Mouse (Mus musculus): ENCODE measurements around the gene Adat2. TPM values are rescaled to one million over a fixed set of nuclear protein-coding genes. Genes with fewer than 3 reads are reported as not detected.

The Adat2 gene
- polyA plus RNA-seq (2016; fragmentation: Nextera tagmentation; extraction: Ambion mirVana), result 3.8 and 4.7 TPM in 2 replicates

GRCm38 (mm10) chr10:13552646-13553497 lies at the start of gene Adat2, which contains the start of gene Pex3:
Gene Adat2 (plus strand): TSS chr10:13552894.
Gene Pex3 (minus strand): TSS chr10:13553142.
- Histone ChIP-seq H3K36me3 (peaks cover 5% of the 10 kb centered on the region; the same call in 1 of the 2 replicates), H3K4me1 (0 out of 2 replicates have a peak, but pooled peaks cover 4% of the 10 kb centered on the region), H3K9me3 (no peaks in the 10 kb centered on the region), H3K4me3 (peak within 1 kb of the TSS; percentile 83), H3K27ac (peak within 1 kb of the TSS; percentile 92), H3K27me3 (ENCODE audit: insufficient read depth, poor library complexity, severe bottlenecking) (no peaks in the 10 kb centered on the region)
- under 1% methylated on average over 51 of the region's 51 CpGs for WGBS
- DNase-seq (ENCODE audit: low spot score), result peak; percentile 95

GRCm38 (mm10) chr10:13521857-13522256 lies 30.8 kb upstream of the Adat2 start:
- Histone ChIP-seq H3K4me1 (no peaks in the 10 kb centered on the region), H3K4me3 (no peak overlapping the region), H3K9me3 (no peaks in the 10 kb centered on the region), H3K36me3 (peaks cover 6% of the 10 kb centered on the region; the same call in 1 of the 2 replicates), H3K27ac (no peak overlapping the region), H3K27me3 (ENCODE audit: insufficient read depth, poor library complexity, severe bottlenecking) (no peaks in the 10 kb centered on the region)
- WGBS, result 79% methylated on average over 4 of the region's 4 CpGs
- no peak for DNase-seq (ENCODE audit: low spot score)

- H3K4me1 ChIP-seq, result no peaks in the 10 kb centered on the region
- no peak for DNase-seq (ENCODE audit: low spot score)
- 83% methylated on average over 4 of the region's 4 CpGs for WGBS
- no peaks in the 10 kb centered on the region for H3K27me3 ChIP-seq (ENCODE audit: insufficient read depth, poor library complexity, severe bottlenecking)
- H3K27ac ChIP-seq, result no peak overlapping the region
- H3K36me3 ChIP-seq, result peaks cover 41% of the 10 kb centered on the region
- no peaks in the 10 kb centered on the region for H3K9me3 ChIP-seq
- H3K4me3 ChIP-seq, result no peak overlapping the region
These were observed 24.5 kb upstream of the Adat2 start for GRCm38 (mm10) chr10:13528155-13528554.

GRCm38 (mm10) chr10:13534751-13535150 lies 17.9 kb upstream of the Adat2 start:
- Histone ChIP-seq H3K9me3 (no peaks in the 10 kb centered on the region), H3K27me3 (ENCODE audit: insufficient read depth, poor library complexity, severe bottlenecking) (no peaks in the 10 kb centered on the region), H3K4me1 (no peaks in the 10 kb centered on the region), H3K27ac (no peak overlapping the region), H3K36me3 (peaks cover 44% of the 10 kb centered on the region), H3K4me3 (no peak overlapping the region)
- 35% methylated on average over 3 of the region's 3 CpGs for WGBS
- DNase-seq (ENCODE audit: low spot score), result no peak

DNA sequence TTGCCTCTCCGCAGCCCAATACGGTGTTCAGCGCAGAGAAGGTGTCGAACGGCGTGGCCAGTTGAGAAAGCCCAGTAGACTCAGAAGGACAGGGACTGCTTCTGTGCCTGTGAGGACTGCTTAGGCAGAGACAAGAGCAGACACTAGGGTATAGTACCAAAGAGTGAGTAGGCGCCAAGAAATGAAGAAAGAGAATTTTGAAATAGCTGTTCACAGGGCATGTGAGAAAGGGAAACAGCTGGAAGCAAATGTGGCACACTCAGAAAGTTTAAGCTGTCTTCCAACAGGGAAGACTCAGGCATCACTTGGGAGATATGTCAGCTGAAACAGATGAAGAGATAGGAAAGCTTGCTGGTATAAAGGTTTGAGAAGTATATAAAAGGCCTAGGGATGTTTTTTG lies 16.0 kb upstream of the Adat2 start:
- no peaks in the 10 kb centered on the region for H3K27me3 ChIP-seq (ENCODE audit: insufficient read depth, poor library complexity, severe bottlenecking)
- no peaks in the 10 kb centered on the region for H3K4me1 ChIP-seq
- DNase-seq (ENCODE audit: low spot score), result no peak
- H3K9me3 ChIP-seq, result no peaks in the 10 kb centered on the region
- no peak overlapping the region for H3K27ac ChIP-seq
- H3K4me3 ChIP-seq, result no peak overlapping the region
- peaks cover 33% of the 10 kb centered on the region for H3K36me3 ChIP-seq
- WGBS, result 91% methylated on average over 7 of the region's 7 CpGs

- Histone ChIP-seq H3K4me1 (no peaks in the 10 kb centered on the region), H3K27ac (no peak overlapping the region), H3K4me3 (no peak overlapping the region), H3K27me3 (ENCODE audit: insufficient read depth, poor library complexity, severe bottlenecking) (no peaks in the 10 kb centered on the region), H3K36me3 (peaks cover 21% of the 10 kb centered on the region), H3K9me3 (no peaks in the 10 kb centered on the region)
- 91% methylated on average over 7 of the region's 7 CpGs for WGBS
- DNase-seq (ENCODE audit: low spot score), result no peak
These were observed 12.8 kb upstream of the Adat2 start for GRCm38 (mm10) chr10:13539769-13540333.

DNA sequence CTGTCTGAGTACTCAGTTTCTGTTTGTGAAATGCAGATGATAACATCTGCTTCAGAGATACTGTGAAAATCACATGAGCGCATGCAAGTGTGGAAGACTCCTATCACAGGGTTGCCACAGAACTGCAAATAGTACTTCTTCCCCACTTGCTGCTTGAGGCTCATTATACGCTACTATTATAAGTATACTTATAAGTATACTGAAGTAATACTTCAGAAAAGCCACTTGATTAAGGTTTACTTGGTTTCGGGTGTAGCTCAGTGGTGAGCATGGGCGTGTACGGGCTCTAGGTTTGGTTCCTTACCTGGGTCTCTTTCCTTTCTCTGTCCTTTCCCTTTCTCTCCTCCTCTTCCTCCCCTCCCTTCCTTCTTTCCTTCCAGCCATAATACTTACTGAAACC lies 11.0 kb upstream of the Adat2 start:
- no peak for DNase-seq (ENCODE audit: low spot score)
- 92% methylated on average over 5 of the region's 5 CpGs for WGBS
- no peaks in the 10 kb centered on the region for H3K9me3 ChIP-seq
- peaks cover 14% of the 10 kb centered on the region for H3K36me3 ChIP-seq
- no peaks in the 10 kb centered on the region for H3K27me3 ChIP-seq (ENCODE audit: insufficient read depth, poor library complexity, severe bottlenecking)
- H3K4me3 ChIP-seq, result no peak overlapping the region
- H3K27ac ChIP-seq, result no peak overlapping the region
- H3K4me1 ChIP-seq, result no peaks in the 10 kb centered on the region

DNA sequence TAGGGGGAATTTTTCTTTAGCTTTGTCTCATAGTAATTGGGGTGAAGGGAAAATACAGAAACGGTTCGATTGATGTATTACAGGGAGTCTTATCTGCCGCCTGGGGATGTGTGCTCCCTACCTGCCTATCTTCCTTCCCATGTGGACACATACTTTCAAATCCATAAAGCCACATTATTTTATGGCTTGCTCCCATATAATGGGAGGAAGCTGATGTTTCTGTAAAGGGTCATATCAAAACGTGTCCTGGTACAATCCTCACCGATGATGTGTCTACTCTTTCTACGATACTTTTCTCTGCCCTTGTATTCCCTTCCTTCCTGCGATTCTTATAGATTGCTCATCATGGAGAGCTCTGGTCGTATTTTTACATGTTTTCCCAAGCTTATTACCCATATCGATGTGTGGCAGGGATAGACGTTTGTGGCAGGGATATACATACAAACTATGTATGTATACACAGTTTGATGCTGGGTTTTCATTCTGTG lies 848 bp downstream of the Adat2 start:
- WGBS, result 28% methylated on average over 10 of the region's 10 CpGs
- no peak for DNase-seq (ENCODE audit: low spot score)
- H3K27ac ChIP-seq, result peak overlapping the region; percentile 92

GRCm38 (mm10) chr10:13554316-13554715 lies 1.6 kb downstream of the Adat2 start:
- Histone ChIP-seq H3K36me3 (peaks cover 7% of the 10 kb centered on the region; the same call in 1 of the 2 replicates), H3K27ac (no peak overlapping the region), H3K4me3 (no peak overlapping the region), H3K4me1 (0 out of 2 replicates have a peak, but pooled peaks cover 4% of the 10 kb centered on the region), H3K27me3 (ENCODE audit: insufficient read depth, poor library complexity, severe bottlenecking) (no peaks in the 10 kb centered on the region), H3K9me3 (no peaks in the 10 kb centered on the region)
- 91% methylated on average over 1 of the region's 1 CpGs for WGBS
- no peak for DNase-seq (ENCODE audit: low spot score)

More for the DNA sequence above, 848 bp downstream of the Adat2 start:
- Histone ChIP-seq H3K9me3 (no peaks in the 10 kb centered on the region), H3K4me3 (peak overlapping the region; percentile 83), H3K36me3 (peaks cover 5% of the 10 kb centered on the region; the same call in 1 of the 2 replicates), H3K27me3 (ENCODE audit: insufficient read depth, poor library complexity, severe bottlenecking) (no peaks in the 10 kb centered on the region), H3K4me1 (0 out of 2 replicates have a peak, but pooled peaks cover 4% of the 10 kb centered on the region)

GRCm38 (mm10) chr10:13560014-13560674 lies 7.5 kb downstream of the Adat2 start:
- H3K27me3 ChIP-seq (ENCODE audit: insufficient read depth, poor library complexity, severe bottlenecking), result no peaks in the 10 kb centered on the region
- no peak for DNase-seq (ENCODE audit: low spot score)
- no peak overlapping the region for H3K4me3 ChIP-seq
- 0 out of 2 replicates have a peak, but pooled peaks cover 7% of the 10 kb centered on the region for H3K4me1 ChIP-seq
- WGBS, result 89% methylated on average over 13 of the region's 13 CpGs
- H3K27ac ChIP-seq, result no peak overlapping the region
- peaks cover 33% of the 10 kb centered on the region for H3K36me3 ChIP-seq
- H3K9me3 ChIP-seq, result no peaks in the 10 kb centered on the region

GRCm38 (mm10) chr10:13564364-13565079 lies 11.8 kb downstream of the Adat2 start:
- H3K4me1 ChIP-seq, result 0 out of 2 replicates have a peak, but pooled peaks cover 7% of the 10 kb centered on the region
- H3K4me3 ChIP-seq, result peak overlapping the region; percentile 46
- DNase-seq (ENCODE audit: low spot score), result no peak
- H3K27me3 ChIP-seq (ENCODE audit: insufficient read depth, poor library complexity, severe bottlenecking), result no peaks in the 10 kb centered on the region
- H3K36me3 ChIP-seq, result peaks cover 26% of the 10 kb centered on the region
- no peaks in the 10 kb centered on the region for H3K9me3 ChIP-seq
- WGBS, result 25% methylated on average over 24 of the region's 24 CpGs
- no peak overlapping the region for H3K27ac ChIP-seq

GRCm38 (mm10) chr10:13565080-13565448 lies 12.4 kb downstream of the Adat2 start:
- whole genome bisulfite sequencing, result 56% methylated on average over 8 of the region's 8 CpGs
- peak overlapping the region; percentile 46 for H3K4me3 ChIP-seq

More at GRCm38 (mm10) chr10:13565080-13565448, 12.4 kb downstream of the Adat2 start:
- Histone ChIP-seq H3K36me3 (peaks cover 24% of the 10 kb centered on the region), H3K9me3 (no peaks in the 10 kb centered on the region), H3K27me3 (ENCODE audit: insufficient read depth, poor library complexity, severe bottlenecking) (no peaks in the 10 kb centered on the region), H3K4me1 (0 out of 2 replicates have a peak, but pooled peaks cover 7% of the 10 kb centered on the region), H3K27ac (no peak overlapping the region)
- DNase-seq (ENCODE audit: low spot score), result no peak
